Mouse (Mus musculus) bone marrow, adult 2 months (tissue): ENCODE data around the gene Grn. TPM values are rescaled to one million over a fixed set of nuclear protein-coding genes. Genes with fewer than 3 reads are reported as not detected.

Experiments
- H3K27ac ChIP-seq: fragments of 200-500 bp; 2 replicates; pipeline ENCODE4 v1.5.1; 2012; ENCODE audit warnings: low read depth, mild to moderate bottlenecking, control low read depth, inconsistent platforms, low read length; ENCODE audit not compliant: control insufficient read depth, poor library complexity, insufficient read depth
- H3K4me1 ChIP-seq: fragments of 200-500 bp; 2 replicates; pipeline ENCODE4 v1.6.1; 2011; ENCODE audit warnings: low read length; ENCODE audit not compliant: control insufficient read depth, insufficient read depth
- H3K4me3 ChIP-seq: fragments of 200-500 bp; replicated peaks from 2 replicates; pipeline ENCODE3; 2011; ENCODE audit warnings: mild to moderate bottlenecking, low read depth, low read length, control low read depth; ENCODE audit not compliant: control insufficient read depth
- CTCF ChIP-seq: fragments of 200-500 bp; IDR thresholded peaks from 2 replicates; pipeline ENCODE4 v1.5.1; 2011; ENCODE audit warnings: low read length, control low read depth; ENCODE audit not compliant: control insufficient read depth, insufficient read depth
- POLR2A ChIP-seq: fragments of 200-500 bp; IDR thresholded peaks from 2 replicates; pipeline ENCODE4 v1.6.1; 2011; ENCODE audit warnings: low read depth, mild to moderate bottlenecking, control low read depth, low read length, borderline replicate concordance; ENCODE audit not compliant: control insufficient read depth
- WGBS: fragments of 180-500 bp; shearing (Covaris S2); methylation state at CpG from one replicate; pipeline ENCODE4 v1.1.7; 2018; 5-methylcytosine and 5-hydroxymethylcytosine counted together
- polyA plus RNA-seq: library from polyadenylated mRNA; stranded (reverse); fragments of >200 nt; gene quantifications from 2 replicates; pipeline ENCODE4 v1.2.4, GENCODE M21; 2011; ENCODE audit warnings: low replicate concordance; ENCODE audit not compliant: missing spikeins, insufficient read depth, insufficient read length

Grn gene
- polyA plus RNA-seq, 1 experiment: 87.0 TPM

DNA sequence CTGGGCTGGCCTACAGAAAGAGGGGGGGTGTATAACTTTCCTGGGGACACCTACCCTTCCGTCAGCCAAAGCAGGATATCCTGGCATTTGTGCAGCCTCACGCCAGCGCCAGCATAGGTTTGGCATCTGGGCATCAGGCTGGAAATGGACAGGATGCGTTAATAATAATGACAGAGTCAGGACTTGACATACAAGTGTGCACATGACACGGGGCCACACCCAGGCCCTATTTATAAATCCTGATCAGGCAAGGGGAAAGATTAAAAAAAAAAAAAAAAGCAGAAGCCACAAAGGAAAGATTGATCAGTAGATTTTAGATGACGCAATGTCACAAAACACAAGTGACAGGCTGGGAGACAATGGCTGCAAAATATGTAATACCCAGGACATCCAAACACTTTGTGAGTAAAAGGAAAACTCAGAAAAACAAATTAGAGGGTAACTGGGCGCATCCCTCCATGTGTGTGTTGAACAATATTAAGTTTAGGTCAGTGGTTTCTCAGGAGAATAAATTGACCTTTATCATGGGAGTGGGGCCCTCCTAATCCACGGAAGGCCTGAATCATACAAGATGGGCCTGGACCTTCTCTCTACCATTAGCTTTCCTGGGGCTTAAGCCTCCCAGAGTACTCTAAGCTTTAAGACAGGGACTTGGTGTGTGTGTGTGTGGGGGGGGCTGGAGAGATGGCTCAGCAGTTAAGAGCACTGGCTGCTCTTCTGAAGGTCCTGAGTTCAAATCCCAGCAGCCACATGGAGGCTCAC is 4.4 kb upstream of the Grn start:
- WGBS: 51% methylated on average over 8 of the region's 8 CpGs
- H3K4me3 ChIP-seq: no peak overlapping the region
- H3K4me1 ChIP-seq: no peaks in the 10 kb centered on the region; the same call in 1 of the 2 replicates
- no peak for TF ChIP-seq CTCF
- no peak for TF ChIP-seq POLR2A
- no peak overlapping the region for H3K27ac ChIP-seq

DNA sequence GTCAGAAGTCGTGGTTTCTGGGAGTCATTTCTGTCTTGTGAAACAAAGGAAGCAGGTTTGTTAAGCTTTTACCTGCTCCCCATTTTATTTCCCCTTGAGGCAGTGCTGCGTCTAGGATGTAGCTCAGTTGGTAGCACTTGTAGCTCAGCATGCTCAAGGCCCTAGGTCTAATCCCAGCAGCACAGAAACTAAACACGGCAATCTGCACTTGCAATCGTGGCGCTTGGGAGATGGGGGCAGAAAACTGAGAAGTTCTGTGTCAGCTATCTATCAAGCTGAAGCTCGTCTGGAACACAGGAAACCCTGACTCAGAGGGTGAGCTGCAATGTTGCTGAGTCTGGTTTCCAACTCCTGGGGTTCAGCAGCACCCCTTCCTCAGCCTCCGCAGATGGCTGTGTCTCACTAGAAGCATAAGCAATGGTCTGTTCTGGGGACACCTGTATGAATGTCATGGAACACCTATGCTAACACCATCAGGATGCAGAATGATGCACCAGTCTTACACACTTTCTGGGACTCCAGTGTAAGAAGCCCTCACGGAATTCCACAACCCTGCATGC is 1.1 kb upstream of the Grn start:
- WGBS: 16% methylated on average over 8 of the region's 8 CpGs
- H3K27ac ChIP-seq: peak overlapping the region; percentile 65
- peak overlapping the region; percentile 57 for H3K4me3 ChIP-seq
- TF ChIP-seq CTCF (no peak), POLR2A (no peak)
- peaks cover 9% of the 10 kb centered on the region; the same call in 1 of the 2 replicates for H3K4me1 ChIP-seq

DNA sequence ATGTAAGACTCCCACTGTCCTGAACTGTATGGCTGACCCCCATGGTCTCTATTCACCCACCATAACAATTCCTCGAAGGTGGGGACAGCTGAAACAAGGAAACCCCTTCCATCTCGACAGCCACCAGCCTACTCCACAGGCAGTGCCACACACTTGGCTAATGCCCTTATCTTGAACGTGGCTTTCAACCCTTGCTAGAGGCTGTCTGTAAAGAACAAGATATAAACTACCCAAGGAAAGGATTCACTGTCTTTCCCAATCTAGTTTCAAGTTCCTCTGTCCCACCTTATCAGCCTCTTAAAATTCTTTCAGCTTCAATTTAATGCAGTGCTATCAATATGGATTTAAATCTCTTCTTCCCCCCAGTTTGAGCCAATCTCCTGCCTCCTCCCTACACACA is 564 bp upstream of the Grn start:
- TF ChIP-seq CTCF (no peak), POLR2A (no peak)
- peak overlapping the region; percentile 65 for H3K27ac ChIP-seq
- peaks cover 10% of the 10 kb centered on the region; the same call in 1 of the 2 replicates for H3K4me1 ChIP-seq
- WGBS: 16% methylated on average over 3 of the region's 3 CpGs
- H3K4me3 ChIP-seq: peak overlapping the region; percentile 72

DNA sequence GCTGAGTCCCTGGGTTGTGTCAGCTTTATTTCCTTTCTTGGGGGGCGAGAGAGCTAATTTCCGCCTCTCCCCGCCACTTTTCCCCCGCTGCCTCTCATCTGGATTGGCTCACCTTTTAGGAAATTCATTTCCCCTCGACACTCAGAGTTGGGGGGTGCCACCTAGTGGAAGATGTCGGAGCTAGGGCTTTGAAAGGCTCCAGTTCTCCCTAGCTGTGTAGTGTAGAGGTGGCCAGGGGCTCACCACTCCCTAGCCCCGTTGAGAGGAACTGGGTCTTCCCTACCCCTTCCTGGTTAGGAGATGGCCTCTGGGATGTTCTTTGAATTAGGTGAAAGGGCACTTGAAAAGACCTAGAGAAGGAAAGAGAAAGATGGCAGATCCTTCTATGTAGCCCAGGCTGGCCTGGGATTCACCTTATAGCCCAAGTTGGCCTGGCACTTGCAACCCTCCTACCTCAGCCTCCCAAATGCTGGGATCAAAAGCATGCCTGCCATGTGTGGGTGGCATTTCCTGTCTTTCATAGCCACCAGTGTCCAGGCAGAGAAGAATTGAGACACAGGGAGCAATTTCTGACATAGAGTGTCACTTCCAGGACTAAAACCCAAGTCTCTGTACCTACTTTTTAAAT is 1.0 kb downstream of the Grn start:
- peak overlapping the region; percentile 72 for H3K4me3 ChIP-seq
- TF ChIP-seq POLR2A: no peak
- TF ChIP-seq CTCF: peak; percentile 78
- peaks cover 10% of the 10 kb centered on the region; the same call in 1 of the 2 replicates for H3K4me1 ChIP-seq
- peak overlapping the region; percentile 76 for H3K27ac ChIP-seq
- 0% methylated on average over 7 of the region's 7 CpGs for WGBS

DNA sequence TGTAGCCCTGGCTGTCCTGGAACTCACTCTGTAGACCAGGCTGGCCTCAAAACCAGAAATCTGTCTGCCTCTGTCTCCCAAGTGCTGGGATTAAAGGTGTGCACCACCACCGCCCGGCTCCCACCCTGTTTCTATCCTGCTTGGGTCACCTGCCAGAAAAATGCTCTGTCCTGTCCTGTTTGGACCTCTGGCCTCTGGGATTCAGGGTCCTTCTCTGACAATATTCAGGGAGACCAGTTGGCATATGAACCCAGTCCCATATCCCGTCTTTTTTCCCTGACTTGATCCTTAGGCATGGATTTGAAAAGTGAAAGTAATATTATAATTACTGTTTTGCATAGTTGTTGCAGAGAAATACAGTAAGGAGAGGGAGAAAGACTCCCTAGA is 1.6 kb downstream of the Grn start:
- no peak for TF ChIP-seq POLR2A
- no peak for TF ChIP-seq CTCF
- WGBS: 36% methylated on average over 3 of the region's 3 CpGs

DNA sequence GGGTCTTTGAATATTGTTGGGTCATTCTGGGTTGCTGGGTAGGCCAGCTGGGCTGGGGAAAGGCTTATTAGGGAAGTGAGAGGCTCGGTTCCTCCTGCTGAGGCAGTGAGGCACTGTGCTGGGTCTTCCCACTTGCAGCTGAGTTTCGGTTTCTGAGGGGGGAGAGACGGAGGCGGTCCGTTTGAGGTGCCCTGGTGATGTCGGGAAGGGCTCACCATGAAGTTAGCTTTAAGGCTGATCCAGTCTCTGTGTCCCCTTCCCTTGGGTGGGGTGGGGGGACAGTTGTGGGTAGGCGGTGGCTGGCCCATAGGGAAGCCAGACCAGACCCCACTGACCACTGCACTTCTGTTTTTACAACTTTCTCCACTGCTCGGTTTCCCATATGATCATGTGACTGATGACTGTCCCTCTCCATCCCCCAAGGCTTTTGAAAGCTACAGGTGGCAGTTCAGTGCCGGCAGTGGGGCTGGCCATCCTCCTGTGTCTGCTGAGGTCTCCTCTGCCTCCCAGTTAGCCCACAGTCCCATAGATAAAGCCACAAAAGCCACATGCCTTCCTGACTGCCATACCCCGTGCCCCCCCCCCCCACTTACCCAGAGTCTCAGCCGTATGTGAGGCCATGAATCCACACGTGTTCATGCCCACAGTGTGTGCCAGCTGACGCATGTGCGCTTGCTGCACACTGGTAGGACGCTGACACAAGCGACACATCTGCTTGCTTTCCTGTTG is 2.2 kb downstream of the Grn start:
- TF ChIP-seq CTCF: no peak
- TF ChIP-seq POLR2A: peak; percentile 29; the same call in 1 of the 2 replicates
- WGBS: 2% methylated on average over 16 of the region's 16 CpGs
- H3K27ac ChIP-seq: peak overlapping the region; percentile 92
- H3K4me1 ChIP-seq: peaks cover 10% of the 10 kb centered on the region; the same call in 1 of the 2 replicates
- H3K4me3 ChIP-seq: peak overlapping the region; percentile 67

More for the DNA sequence above, 1.6 kb downstream of the Grn start:
- H3K4me1 ChIP-seq: peaks cover 10% of the 10 kb centered on the region; the same call in 1 of the 2 replicates
- peak overlapping the region; percentile 42 for H3K4me3 ChIP-seq
- H3K27ac ChIP-seq: peak overlapping the region; percentile 92

DNA sequence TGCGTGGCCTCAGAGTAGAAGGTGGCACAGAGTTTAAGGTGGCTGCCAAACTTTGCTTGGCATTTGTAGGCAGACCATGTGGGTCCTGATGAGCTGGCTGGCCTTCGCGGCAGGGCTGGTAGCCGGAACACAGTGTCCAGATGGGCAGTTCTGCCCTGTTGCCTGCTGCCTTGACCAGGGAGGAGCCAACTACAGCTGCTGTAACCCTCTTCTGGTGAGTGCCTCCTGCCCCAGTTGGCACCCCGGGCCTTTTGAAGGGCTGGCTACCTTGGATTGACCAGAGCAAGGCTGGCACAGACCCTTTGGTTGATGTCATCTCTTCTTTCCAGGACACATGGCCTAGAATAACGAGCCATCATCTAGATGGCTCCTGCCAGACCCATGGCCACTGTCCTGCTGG is 2.8 kb downstream of the Grn start:
- Histone ChIP-seq H3K27ac (peak overlapping the region; percentile 92), H3K4me3 (peak overlapping the region; percentile 67), H3K4me1 (peaks cover 10% of the 10 kb centered on the region; the same call in 1 of the 2 replicates)
- 51% methylated on average over 6 of the region's 6 CpGs for WGBS
- TF ChIP-seq CTCF (no peak), POLR2A (no peak)
